Mouse (Mus musculus): Measurements from ENCODE around the gene Nyap1.
"Not testable (repeated sequence)": the region's sequence is repeated elsewhere in the genome, so short reads cannot be mapped to it uniquely, and the experiment has no call there.

Nyap1 gene

DNA sequence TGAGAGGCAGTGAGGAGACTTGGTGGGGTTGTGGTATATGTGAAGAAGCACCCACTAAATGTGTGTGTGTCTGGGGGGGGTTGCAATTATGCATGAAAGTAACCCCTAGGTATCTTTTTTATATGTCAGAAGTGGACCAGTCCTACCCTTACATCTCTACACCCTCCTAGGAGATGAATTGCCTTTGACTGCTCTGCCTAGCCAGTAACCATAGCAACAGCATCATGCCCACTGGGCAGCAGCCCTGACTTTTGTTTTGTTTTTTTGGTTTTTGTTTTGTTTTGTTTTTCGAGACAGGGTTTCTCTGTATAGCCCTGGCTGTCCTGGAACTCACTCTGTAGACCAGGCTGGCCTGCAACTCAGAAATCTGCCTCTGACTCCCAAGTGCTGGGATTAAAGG, 27.1 kb upstream of the Nyap1 start:
- DNase-seq (ENCODE audit: low spot score) = no peak

DNA sequence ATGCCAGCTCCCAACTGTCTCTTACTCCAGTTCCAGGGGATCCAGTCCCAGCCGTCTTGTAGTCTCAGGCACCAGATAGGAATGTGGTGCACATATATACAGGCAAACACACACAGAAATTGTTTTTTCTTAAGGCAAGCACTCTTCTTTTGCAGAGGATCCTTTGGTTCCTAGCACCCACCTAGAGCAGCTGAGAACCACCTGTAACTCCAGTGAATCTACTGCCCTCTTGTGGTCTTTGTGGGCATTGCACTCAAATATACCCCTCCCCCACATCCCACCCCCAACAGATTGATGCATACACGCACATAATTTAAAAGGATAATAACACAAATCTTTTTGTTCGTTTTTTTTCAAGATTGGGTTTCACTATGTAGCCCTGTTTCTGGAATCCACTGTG, 24.9 kb upstream of the Nyap1 start:
- DNase-seq (ENCODE audit: low spot score) = no peak

DNA sequence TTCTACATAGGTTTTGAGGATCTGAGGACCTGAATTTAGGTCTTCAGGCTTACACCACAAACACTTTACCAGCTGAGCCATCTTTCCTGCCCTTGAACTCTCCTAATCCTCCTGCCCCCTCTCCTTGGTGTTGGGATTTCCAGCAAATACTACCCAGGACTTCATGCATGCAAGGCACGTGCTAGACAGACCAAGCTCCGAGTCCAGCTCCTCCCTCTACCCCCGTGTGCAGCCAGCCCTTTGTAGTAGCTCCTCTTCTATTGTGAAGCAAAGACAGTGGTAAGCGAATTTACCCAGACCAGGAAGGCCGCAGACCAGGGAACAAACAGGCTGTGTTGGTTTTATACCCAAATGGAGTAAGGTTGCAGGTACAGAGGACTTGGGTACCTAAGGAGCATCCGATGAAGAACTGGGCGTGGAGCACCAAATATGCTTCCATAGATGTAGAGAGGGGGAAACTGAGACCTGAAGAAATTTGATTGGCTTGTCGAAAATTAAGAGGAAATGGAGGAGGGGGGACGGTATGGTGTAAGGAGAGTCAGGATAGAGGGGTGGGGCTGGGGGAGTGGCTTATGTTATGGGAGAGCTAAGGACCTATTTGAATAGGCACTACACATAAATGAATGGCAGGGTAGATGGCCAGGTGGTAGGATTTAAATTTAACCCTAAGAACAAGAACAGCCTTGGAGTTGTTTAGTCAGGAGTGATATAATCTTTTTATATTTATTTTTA, 23.4 kb upstream of the Nyap1 start:
- no peak for DNase-seq (ENCODE audit: low spot score)

DNA sequence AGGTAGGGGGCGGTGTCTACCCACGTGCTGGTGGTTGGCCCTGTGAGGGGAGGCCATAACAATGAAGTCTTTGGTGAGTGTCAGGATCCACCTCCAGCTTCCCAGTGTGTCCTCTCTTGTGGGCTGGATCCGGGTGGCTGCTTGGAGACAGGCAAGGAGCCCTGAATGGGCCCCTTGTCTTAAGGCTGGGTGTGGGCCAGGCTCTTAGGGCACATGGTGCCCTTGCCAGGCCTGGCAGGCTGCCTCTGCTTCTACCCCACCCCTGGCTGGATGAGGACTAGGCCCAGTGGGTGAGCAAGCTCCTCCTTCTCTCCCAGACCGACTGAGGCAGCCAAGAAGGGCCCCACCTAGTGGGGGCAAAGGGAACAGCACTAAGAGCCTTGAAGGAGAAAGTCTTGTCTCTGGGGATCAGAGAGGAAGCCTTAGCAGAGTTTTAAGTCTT, 18.6 kb upstream of the Nyap1 start:
- peak; percentile 62 for DNase-seq (ENCODE audit: low spot score)

DNA sequence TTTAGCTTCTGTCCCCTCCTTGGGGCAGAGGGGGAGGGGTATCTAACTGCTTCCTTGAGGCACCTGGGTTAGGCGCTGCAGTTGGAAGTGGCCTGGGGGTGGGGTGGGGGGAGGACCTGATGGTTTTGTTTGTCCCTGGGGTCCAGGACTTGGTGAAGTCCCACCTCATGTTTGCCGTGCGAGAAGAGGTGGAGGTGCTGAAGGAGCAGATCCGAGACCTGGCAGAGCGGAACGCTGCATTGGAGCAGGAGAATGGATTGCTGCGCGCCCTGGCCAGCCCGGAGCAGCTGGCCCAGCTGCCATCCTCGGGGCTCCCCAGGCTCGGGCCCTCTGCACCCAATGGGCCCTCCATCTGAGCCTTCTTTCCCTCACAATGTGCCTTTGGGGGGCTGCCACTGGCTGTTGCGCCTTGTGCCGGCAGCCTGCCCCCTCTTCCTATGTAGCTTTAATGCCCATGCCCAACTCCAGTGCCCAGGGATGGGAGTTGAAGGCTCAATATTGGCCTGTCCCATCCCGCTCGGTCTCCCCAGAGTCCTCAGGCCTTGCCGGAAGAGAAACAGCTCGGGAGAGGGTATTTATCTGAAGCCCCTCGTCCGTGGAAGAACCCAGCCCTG, 17.6 kb upstream of the Nyap1 start:
- no peak for DNase-seq (ENCODE audit: low spot score)

DNA sequence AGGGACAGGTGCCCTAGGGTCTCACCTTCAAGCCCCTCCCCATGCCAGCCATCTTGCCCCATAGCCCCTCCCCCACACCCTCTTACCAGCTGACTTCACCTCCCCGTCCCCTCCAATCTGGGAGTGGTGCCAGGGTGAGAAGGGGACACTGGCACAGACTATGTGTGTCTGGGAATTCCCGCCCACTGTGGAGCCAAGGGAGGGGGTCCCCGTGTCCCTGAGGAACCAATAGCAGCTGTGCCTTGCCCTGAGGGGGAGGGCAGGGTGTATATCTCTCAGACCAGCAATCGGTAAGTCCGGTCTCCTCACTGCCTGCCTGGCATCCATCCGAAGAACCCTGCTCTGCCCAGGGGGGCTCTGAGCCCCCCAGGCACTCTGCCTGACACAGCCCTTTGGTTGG, 16.5 kb upstream of the Nyap1 start:
- DNase-seq (ENCODE audit: low spot score) = no peak

DNA sequence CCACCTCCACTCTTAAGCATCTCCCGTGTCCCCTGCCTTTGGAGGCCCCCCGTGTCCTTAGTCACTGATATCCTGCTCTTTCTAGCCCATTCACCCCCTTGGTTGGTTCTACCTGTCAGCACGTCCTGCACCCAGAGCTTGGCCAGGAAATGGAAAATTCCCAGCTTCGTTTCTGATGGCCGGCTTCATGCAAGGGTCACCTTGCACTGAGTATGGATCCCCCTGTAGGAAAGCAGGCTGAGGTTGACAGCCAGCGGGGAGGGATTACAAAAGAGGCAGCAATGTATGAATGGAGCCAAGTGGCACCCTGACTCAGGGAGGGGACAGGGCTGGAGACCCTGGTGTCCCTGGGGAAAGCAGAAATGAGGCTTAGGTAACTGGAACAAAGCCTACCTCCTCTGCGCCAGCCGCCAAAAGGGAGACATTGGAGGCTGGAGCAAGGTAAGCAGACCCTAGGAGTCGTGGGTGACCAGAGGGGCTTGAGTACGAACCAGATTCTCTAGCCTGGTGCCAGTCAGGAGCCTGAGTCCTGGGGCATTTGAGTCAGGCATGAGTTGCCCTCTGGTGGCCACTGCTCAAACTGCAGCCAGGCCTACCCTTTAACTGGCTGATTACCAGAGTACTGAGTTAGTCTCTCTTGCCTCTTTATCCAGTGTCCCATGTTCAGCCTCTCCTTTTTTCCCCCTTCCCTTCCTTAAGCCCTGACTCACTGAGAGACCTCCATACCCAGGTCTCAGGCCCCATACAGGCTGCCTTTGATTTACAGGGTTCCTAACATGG, 15.7 kb upstream of the Nyap1 start:
- DNase-seq (ENCODE audit: low spot score) = peak; percentile 77

DNA sequence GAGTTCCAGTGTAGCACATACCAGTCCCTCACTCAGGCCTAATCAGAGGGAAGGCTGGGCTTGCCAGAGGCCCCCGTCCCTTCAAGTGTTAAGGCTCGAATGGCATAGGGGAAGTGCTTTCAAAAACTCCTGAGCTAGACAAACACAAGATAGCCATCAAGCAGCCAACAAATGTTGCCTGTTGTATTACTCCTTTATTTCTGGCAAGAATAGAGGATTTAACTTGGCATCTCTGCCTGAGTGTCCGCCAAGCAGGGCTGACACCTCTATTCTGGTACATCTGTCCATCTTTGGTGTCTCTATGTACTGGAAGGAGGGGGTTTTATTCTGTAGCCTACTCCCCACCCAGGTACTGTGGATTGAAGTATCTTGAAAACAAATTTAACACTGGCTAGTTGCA, 14.7 kb upstream of the Nyap1 start:
- DNase-seq (ENCODE audit: low spot score) = no peak

DNA sequence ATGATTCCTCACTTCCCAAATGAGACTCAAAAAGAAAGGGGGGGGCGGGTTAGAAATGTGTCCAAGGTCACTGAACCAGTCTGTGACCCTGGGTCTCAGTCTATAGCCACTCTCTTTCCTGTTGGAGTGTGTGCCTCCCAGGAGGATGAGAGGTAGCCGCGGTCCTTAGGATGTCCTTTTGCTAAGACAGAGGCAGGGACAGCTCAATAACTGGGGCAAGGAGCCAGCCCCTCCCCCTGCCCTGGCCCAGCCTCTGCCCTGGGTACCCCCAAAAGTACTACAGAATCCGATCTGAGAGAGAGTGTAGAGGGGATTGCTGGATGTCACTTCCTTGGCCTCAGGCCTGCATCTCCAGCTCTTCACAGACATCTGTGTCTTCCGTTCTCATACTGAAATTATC, 14.0 kb upstream of the Nyap1 start:
- no peak for DNase-seq (ENCODE audit: low spot score)

DNA sequence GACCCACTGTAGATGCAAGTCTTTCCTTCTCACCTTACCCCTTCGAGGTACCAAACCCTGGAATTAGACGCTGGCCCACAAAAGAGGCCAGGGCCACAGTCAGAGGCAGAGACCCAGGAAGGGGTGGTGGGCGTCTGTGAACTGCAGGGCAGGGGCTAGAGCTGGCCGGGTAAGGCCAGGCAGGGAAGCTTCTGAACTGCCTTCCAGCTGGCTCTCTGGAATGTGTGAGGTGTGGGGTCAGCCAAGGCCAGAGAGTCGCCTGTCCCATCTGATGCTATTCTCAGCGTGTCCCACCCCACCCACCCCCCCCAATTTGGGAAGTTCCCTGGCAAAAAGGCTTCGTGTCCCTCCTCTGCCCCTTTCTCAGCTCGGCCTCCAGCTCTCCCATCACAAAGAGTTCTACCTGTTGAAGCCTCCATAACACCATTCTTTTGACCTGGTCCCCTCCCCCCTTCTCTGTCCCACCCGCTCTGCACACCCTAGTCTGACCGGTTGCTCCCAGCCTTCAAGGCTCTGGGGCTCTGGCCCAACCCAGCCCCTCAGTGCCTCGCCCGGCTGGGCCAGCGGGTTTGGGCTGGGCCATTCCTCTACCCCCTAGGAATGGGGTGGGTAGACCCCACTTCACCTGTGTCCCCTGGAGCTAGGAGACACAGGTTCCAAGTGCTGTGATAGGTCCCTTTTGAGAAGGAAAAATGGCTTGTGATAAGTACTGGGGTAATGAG, 11.9 kb upstream of the Nyap1 start:
- DNase-seq (ENCODE audit: low spot score) = no peak

DNA sequence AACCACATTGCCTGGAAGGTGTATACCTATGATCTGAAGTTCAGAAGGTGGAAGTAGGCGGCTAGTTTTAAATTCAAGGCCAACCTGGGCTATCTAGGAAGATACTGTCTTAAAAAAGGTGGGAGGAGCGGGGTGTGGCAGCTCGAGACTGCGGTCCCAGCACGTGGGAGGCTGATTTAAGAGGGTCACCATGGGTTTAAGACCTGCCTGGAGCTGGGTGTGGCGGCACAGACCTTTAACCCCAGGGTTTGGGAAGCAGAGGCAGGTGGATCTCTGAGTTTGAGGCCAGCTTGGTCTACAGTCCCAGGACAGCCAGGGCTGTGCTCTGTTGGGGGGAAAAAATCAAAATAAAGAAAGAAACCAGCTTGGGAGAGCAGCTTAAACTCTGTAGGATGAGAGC, 10.6 kb upstream of the Nyap1 start:
- no peak for DNase-seq (ENCODE audit: low spot score)

DNA sequence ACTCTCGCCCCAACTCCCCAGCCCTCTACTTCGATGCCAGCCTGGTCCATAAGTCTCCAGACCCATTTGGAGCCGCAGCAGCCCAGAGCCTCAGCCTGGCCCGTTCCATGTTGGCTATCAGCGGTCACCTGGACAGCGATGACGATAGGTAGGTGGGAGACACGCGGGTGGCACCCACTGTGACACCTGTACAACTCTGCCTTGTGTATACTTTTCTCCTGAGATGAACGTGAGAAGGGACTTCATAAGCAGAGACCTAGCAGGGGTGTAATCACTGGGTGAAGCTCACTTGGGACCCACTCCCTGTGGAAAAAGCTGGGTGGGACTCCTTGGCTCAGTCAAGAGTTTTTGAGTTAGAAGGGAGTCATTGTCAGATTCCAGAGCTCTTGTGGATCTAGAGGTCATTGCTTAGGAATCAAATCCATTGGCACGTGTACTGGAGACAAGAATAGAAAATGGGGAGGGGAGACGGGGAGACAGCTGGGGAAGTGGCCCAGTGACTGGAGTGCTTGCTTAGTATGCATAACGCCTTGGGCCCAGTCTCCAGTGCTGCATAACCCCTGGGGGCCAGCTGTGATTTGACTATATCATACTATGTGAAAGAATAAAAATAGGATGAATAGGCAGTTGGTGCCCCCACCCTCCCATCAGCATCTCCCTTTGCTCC, 9.9 kb upstream of the Nyap1 start:
- DNase-seq (ENCODE audit: low spot score) = no peak

DNA sequence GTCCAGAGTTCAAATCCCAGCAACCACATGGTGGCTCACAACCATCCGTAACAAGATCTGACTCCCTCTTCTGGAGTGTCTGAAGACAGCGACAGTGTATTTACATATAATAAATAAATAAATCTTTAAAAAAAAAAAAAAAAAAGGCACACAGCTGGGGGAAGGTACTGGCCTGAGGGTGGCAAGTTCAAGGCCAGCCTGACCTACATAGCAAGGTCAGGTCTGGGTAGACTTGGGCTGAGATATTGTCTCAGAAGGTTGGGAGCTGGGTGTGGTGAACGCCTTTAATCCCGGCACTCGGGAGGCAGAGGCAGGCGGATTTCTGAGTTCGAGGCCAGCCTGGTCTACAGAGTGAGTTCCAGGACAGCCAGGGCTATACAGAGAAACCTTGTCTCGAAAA, 8.8 kb upstream of the Nyap1 start:
- DNase-seq (ENCODE audit: low spot score) = not testable (repeated sequence)

DNA sequence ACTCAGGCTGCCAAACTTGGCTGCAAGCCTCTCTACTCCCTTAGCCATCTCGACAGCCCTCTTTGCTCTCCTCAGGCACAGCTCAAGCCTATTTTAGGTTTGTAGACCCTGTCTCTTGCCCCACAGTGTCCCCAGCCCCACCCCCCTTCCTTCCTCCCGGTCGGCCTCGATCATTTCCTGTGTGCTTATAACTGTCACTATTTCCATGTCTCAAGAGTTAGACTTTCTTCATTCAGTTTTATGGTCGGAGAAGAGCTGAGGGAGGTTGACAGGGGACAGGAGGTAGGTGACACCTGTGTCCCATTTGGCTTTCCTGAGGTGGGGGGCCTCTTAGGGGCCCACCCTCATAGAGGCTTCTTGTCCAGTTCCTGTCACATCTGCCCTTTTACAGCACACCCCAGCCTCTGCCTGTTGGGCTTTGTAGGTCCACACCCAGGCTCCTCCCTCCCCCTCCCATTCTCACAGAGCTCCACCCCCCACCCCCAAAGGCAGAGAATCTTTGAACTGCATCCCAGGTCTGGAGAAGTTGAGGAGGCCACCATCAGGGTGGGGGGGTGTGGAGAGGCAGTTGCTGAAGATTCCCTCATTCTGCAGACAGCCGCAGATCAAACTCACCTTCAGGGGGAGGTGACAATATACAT, 7.9 kb upstream of the Nyap1 start:
- no peak for DNase-seq (ENCODE audit: low spot score)

DNA sequence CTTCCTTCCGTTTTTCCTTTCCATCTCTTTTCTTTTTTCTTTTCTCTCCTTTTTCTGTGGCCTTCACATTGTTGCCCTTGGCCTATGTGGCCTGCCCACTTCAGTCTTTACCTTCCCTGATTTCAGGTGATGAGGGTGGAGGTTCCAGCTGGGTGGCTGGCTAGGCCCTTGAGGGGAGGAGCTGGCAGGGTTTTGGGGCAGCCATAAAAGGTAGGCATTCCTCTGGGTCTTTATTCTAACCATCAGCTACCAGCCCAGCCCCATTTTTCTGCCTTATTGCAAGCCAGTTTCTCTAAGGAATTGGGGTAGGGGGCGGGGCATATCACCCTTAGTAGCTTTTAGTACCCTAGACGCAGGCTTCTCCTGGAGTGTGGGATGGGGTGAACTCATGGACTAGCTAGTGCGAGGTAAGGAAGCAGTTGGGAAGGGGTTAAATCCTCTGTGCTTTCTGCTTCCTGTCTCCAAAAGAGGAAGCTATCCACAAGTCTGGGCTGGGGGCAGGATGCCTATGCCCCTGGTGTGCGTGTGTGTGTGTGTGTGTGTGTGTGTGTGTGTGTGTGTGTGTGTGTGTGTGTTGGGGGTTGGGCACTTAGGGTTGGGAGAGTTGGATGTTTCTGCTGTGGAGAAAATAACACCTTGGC, 6.8 kb upstream of the Nyap1 start:
- no peak for DNase-seq (ENCODE audit: low spot score)

DNA sequence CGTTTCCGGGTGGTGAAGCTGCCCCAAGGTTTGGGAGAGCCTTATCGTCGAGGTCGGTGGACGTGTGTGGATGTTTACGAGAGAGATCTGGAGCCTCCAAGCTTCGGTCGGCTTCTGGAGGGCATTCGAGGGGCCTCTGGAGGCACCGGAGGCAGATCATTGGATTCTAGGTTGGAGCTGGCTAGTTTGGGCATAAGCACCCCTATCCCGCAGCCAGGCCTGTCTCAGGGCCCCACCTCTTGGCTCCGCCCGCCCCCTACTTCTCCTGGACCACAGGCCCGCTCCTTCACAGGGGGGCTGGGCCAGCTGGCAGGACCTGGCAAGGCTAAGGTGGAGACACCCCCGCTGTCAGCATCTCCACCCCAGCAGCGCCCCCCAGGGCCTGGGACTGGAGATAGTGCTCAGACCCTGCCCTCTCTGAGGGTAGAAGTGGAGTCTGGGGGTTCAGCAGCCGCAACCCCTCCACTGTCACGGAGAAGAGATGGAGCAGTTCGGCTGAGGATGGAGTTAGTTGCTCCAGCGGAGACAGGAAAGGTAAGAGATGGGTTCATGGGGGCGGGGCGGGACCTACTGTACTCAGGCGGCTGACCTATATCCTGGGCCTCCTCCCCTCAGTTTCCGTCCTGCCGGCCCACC, 6.0 kb upstream of the Nyap1 start:
- no peak for DNase-seq (ENCODE audit: low spot score)

DNA sequence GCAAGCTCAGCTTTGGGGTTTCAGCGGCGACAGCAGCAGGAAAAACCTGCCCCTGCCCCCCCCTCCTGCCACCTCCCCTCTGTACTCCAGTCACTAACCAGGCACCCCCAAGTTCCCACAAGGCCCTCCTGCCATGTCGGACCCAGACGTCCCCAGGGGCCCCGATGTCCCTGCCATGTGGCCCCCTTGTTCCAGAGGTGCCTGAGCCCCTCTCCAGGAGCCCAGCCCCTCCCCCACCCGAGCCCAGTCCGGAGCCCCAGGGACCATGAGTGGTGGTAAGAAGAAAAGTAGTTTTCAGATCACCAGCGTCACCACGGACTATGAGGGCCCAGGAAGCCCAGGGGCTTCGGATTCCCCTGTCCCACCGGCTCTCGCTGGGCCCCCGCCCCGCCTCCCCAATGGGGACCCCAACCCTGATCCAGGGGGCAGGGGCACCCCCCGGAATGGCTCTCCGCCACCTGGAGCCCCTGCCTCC, 5.5 kb upstream of the Nyap1 start:
- DNase-seq (ENCODE audit: low spot score) = no peak

DNA sequence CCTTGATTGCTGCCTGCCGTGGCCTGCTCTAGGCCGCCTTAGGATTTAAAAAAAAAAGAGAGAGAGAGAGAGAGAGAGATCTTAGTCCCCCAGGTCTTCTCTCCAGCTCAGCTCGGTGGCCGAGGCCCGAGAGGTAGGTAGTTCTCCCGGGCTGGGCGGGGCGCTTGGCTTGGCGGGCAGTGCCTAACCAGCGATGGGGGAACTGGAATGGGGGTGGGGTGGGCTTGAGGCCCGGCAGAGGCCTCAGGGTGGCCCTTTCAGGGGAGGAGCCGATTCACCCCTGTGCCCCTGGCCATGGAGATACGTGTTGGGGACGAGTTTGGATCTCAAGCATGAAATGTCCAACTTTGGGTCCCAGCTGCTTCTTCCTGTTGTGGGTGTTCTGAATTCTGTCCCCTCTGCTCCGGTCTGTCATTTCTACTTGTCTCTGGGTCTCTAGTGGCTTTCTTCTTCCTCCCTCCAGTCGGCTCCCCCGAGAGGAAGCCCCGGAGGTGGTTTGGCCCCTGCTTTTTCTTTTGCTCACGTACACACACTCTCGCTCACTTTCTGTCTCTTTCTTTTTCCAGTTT, 5.0 kb upstream of the Nyap1 start:
- no peak for DNase-seq (ENCODE audit: low spot score)

DNA sequence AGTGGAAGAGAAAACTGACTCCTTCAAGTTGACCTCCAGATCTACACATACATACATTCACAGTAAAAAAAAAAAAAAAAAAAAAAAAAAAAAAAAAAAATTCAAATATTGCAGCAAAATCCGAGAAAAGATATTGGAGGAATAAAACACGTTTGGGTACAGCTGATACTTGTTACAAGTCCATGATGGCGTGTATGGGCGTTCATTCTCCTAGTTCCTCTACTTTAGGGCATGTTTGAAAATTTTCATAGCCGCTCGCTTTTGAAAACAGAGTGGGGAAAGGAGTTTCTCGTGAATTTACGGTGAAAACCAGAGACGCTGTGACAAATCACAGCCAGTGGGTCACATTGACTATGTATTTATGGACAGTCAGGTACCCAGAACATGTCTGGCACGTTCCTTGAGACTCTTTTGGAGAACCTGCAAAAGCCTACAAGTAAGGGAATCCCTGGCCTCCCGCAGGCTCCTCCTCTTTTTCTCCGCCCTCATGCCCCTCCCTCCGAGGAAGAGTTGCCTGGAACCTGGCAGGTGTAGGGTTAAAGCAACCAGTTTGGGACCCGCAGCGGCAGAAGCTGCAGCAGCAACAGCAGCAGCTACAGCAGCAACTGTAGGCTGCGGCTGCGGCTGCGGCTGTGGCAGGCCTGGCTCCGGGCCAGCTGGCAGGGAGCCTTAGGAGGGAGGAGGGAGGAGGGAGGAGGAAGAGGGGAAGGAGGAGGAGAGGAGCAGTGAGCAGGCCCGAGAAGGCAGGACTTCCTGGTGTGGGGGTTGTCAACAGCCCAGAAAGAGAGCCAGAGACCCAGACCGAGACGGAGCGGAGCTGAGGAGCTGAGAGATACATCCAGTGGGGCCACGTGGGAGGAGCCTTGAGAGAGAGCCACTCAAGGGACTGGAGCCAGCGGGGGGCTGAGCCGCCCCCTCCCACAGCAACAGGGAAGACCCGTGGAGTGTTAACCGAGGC, 4.1 kb upstream of the Nyap1 start, which contains the start of gene Tsc22d4:
TSS of gene Tsc22d4 (plus strand) at position 517 of the 958 bp plus-strand sequence.
- peak; percentile 96 for DNase-seq (ENCODE audit: low spot score)

Measured in ovary, postnatal 10 days (tissue).